Mouse (Mus musculus): ENCODE results near the gene Shld2. TPM values are rescaled to one million over a fixed set of nuclear protein-coding genes. Genes with fewer than 3 reads are reported as not detected.
"Not testable (repeated sequence)": the region's sequence is repeated elsewhere in the genome, so short reads cannot be mapped to it uniquely, and the experiment has no call there.

Gene Shld2
- polyA plus RNA-seq, 1 experiment from 2014 or later, result 10.7 TPM

- ATAC-seq (ENCODE audit: insufficient read depth) (no peak), DNase-seq (no peak)
- Histone ChIP-seq H3K4me2 (no peak overlapping the region), H3K4me1 (ENCODE audit: insufficient read depth) (no peaks in the 10 kb centered on the region), H3K9me3 (ENCODE audit: low read depth, low read length) (no peaks in the 10 kb centered on the region), H3K27ac (ENCODE audit: low read depth) (no peak overlapping the region), H3K4me3 (ENCODE audit: low read depth, low read length) (no peak overlapping the region), H3K9ac (no peak overlapping the region), H3K27me3 (ENCODE audit: insufficient read depth, low read length) (no peaks in the 10 kb centered on the region), H3K36me3 (ENCODE audit: insufficient read depth) (peaks cover 30% of the 10 kb centered on the region)
- TF ChIP-seq CTCF (IDR thresholded peaks at IDR 0.05; ENCODE audit: low read depth), result no peak
These were observed 7.8 kb upstream of the Shld2 start for GRCm38 (mm10) chr14:34318113-34318512.

GRCm38 (mm10) chr14:34317431-34317830 lies 7.1 kb upstream of the Shld2 start:
- no peaks in the 10 kb centered on the region for H3K27me3 ChIP-seq (ENCODE audit: insufficient read depth, low read length)
- peaks cover 27% of the 10 kb centered on the region for H3K36me3 ChIP-seq (ENCODE audit: insufficient read depth)
- WGBS, result 78% methylated on average over 3 of the region's 3 CpGs
- no peaks in the 10 kb centered on the region for H3K9me3 ChIP-seq (ENCODE audit: low read depth, low read length)
- no peak overlapping the region for H3K4me2 ChIP-seq
- DNase-seq (no peak), ATAC-seq (ENCODE audit: insufficient read depth) (no peak)
- no peak overlapping the region for H3K9ac ChIP-seq
- H3K4me3 ChIP-seq (ENCODE audit: low read depth, low read length), result no peak overlapping the region
- no peak overlapping the region for H3K27ac ChIP-seq (ENCODE audit: low read depth)
- no peaks in the 10 kb centered on the region for H3K4me1 ChIP-seq (ENCODE audit: insufficient read depth)
- TF ChIP-seq CTCF (IDR thresholded peaks at IDR 0.05; ENCODE audit: low read depth), result no peak

GRCm38 (mm10) chr14:34316346-34316745 lies 6.1 kb upstream of the Shld2 start:
- Histone ChIP-seq H3K27ac (ENCODE audit: low read depth) (no peak overlapping the region), H3K27me3 (ENCODE audit: insufficient read depth, low read length) (no peaks in the 10 kb centered on the region), H3K9ac (no peak overlapping the region), H3K4me2 (no peak overlapping the region), H3K36me3 (ENCODE audit: insufficient read depth) (peaks cover 23% of the 10 kb centered on the region), H3K4me3 (ENCODE audit: low read depth, low read length) (no peak overlapping the region), H3K9me3 (ENCODE audit: low read depth, low read length) (no peaks in the 10 kb centered on the region), H3K4me1 (ENCODE audit: insufficient read depth) (no peaks in the 10 kb centered on the region)
- DNase-seq (no peak), ATAC-seq (ENCODE audit: insufficient read depth) (no peak)
- no peak for TF ChIP-seq CTCF (IDR thresholded peaks at IDR 0.05; ENCODE audit: low read depth)
- WGBS, result 93% methylated on average over 2 of the region's 2 CpGs

GRCm38 (mm10) chr14:34314796-34315195 lies 4.5 kb upstream of the Shld2 start:
- Histone ChIP-seq H3K4me1 (ENCODE audit: insufficient read depth) (no peaks in the 10 kb centered on the region), H3K9ac (no peak overlapping the region), H3K36me3 (ENCODE audit: insufficient read depth) (peaks cover 10% of the 10 kb centered on the region; the same call in 1 of the 2 replicates), H3K9me3 (ENCODE audit: low read depth, low read length) (no peaks in the 10 kb centered on the region), H3K27ac (ENCODE audit: low read depth) (no peak overlapping the region), H3K4me3 (ENCODE audit: low read depth, low read length) (no peak overlapping the region), H3K27me3 (ENCODE audit: insufficient read depth, low read length) (no peaks in the 10 kb centered on the region), H3K4me2 (no peak overlapping the region)
- WGBS, result 48% methylated on average over 3 of the region's 3 CpGs
- peak; percentile 19 for DNase-seq
- ATAC-seq (ENCODE audit: insufficient read depth), result no peak
- no peak for TF ChIP-seq CTCF (IDR thresholded peaks at IDR 0.05; ENCODE audit: low read depth)

- H3K36me3 ChIP-seq (ENCODE audit: insufficient read depth); DNase-seq; ATAC-seq (ENCODE audit: insufficient read depth); H3K27me3 ChIP-seq (ENCODE audit: insufficient read depth, low read length); H3K4me2 ChIP-seq; H3K27ac ChIP-seq (ENCODE audit: low read depth); H3K4me1 ChIP-seq (ENCODE audit: insufficient read depth); H3K9ac ChIP-seq; H3K4me3 ChIP-seq (ENCODE audit: low read depth, low read length); H3K9me3 ChIP-seq (ENCODE audit: low read depth, low read length): not testable (repeated sequence)
- WGBS, result 89% methylated on average over 8 of the region's 8 CpGs
These were observed 4.1 kb upstream of the Shld2 start for GRCm38 (mm10) chr14:34314383-34314782.

- WGBS, result 63% methylated on average over 3 of the region's 3 CpGs
- Histone ChIP-seq H3K27me3 (ENCODE audit: insufficient read depth, low read length) (no peaks in the 10 kb centered on the region), H3K9ac (no peak overlapping the region), H3K4me2 (peak overlapping the region; percentile 72), H3K27ac (ENCODE audit: low read depth) (no peak overlapping the region), H3K9me3 (ENCODE audit: low read depth, low read length) (no peaks in the 10 kb centered on the region), H3K36me3 (ENCODE audit: insufficient read depth) (0 out of 2 replicates have a peak, but pooled peaks cover 9% of the 10 kb centered on the region), H3K4me1 (ENCODE audit: insufficient read depth) (no peaks in the 10 kb centered on the region), H3K4me3 (ENCODE audit: low read depth, low read length) (no peak overlapping the region)
- DNase-seq (no peak), ATAC-seq (ENCODE audit: insufficient read depth) (no peak)
- no peak for TF ChIP-seq CTCF (IDR thresholded peaks at IDR 0.05; ENCODE audit: low read depth)
These were observed 3.3 kb upstream of the Shld2 start for GRCm38 (mm10) chr14:34313612-34314011.

GRCm38 (mm10) chr14:34312339-34313048 lies 2.2 kb upstream of the Shld2 start:
- no peaks in the 10 kb centered on the region for H3K4me1 ChIP-seq (ENCODE audit: insufficient read depth)
- H3K27ac ChIP-seq (ENCODE audit: low read depth), result peak overlapping the region; percentile 48; the same call in 1 of the 2 replicates
- no peak for ATAC-seq (ENCODE audit: insufficient read depth)
- H3K4me2 ChIP-seq, result peak overlapping the region; percentile 72
- H3K9ac ChIP-seq, result peak overlapping the region; percentile 83
- 0 out of 2 replicates have a peak, but pooled peaks cover 4% of the 10 kb centered on the region for H3K36me3 ChIP-seq (ENCODE audit: insufficient read depth)
- DNase-seq, result peak; percentile 21
- 14% methylated on average over 6 of the region's 6 CpGs for WGBS
- no peaks in the 10 kb centered on the region for H3K9me3 ChIP-seq (ENCODE audit: low read depth, low read length)
- no peak for TF ChIP-seq CTCF (IDR thresholded peaks at IDR 0.05; ENCODE audit: low read depth)
- peak overlapping the region; percentile 87 for H3K4me3 ChIP-seq (ENCODE audit: low read depth, low read length)
- no peaks in the 10 kb centered on the region for H3K27me3 ChIP-seq (ENCODE audit: insufficient read depth, low read length)

Data from lung, embryonic 14.5 days (tissue).